Mouse (Mus musculus): Measurements from ENCODE around the gene Trappc10. TPM values are rescaled to one million over a fixed set of nuclear protein-coding genes. Genes with fewer than 3 reads are reported as not detected.

The Trappc10 gene
- polyA plus RNA-seq, 1 experiment from 2014 or later: 3.3 TPM

DNA sequence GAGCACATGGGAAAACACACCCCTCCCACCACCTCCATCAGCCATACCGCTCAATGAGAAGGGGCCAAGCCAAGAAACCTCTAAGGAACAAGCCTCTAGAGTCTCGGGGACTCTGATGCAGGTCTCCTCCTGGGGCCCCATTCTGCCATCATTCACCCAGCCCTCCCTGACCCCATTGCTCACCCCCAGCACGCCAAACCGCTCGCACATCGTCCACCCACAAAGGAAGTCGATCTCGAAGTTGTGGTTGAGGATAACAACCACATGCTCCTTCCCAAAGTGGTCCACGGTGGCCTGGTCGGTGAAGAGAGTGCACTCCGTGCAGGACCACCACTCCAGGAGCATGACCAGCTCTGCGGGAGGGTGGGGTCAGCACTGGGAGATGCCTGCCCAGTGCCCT is 40.4 kb upstream of the Trappc10 start:
- H3K4me2 ChIP-seq (ENCODE audit: low read depth, low read length): no peak overlapping the region
- no peak overlapping the region for H3K27ac ChIP-seq (ENCODE audit: low read length)
- H3K27me3 ChIP-seq (replicated peaks; ENCODE audit: control insufficient read depth, insufficient read depth, low read length): no peaks in the 10 kb centered on the region
- H3K36me3 ChIP-seq (ENCODE audit: control insufficient read depth, insufficient read depth, low read length): peaks cover 18% of the 10 kb centered on the region
- no peak overlapping the region for H3K4me3 ChIP-seq (ENCODE audit: low read length)
- H3K9ac ChIP-seq (ENCODE audit: low read depth, low read length): no peak overlapping the region
- peaks cover 7% of the 10 kb centered on the region; the same call in 1 of the 2 replicates for H3K4me1 ChIP-seq (ENCODE audit: control insufficient read depth, insufficient read depth, low read length)
- H3K9me3 ChIP-seq (ENCODE audit: control insufficient read depth, low read length): no peaks in the 10 kb centered on the region
- ATAC-seq: no peak
- WGBS: 94% methylated on average over 12 of the region's 12 CpGs

DNA sequence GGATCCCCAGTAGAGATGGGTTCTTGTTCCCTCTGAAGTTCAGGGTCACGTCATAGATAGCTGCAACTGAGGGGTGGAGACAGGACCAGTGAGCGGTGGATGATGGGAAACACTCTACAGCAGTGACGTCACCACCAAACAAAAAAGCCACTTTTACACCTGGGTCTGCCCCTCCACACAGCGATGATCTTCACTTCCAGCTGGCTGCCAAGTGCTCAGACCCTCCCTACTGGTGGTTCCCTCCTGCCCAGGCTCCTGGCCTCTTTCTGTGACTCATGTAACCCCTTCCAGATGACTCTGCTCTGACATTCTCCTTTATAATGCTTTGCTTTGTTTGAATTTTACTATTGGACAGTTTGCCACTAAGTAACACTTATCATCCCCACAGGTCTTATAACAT is 38.0 kb upstream of the Trappc10 start:
- WGBS: 89% methylated on average over 4 of the region's 4 CpGs
- no peak overlapping the region for H3K4me3 ChIP-seq (ENCODE audit: low read length)
- H3K4me1 ChIP-seq (ENCODE audit: control insufficient read depth, insufficient read depth, low read length): peaks cover 1% of the 10 kb centered on the region; the same call in 1 of the 2 replicates
- no peak overlapping the region for H3K9ac ChIP-seq (ENCODE audit: low read depth, low read length)
- H3K27ac ChIP-seq (ENCODE audit: low read length): no peak overlapping the region
- H3K4me2 ChIP-seq (ENCODE audit: low read depth, low read length): no peak overlapping the region
- H3K36me3 ChIP-seq (ENCODE audit: control insufficient read depth, insufficient read depth, low read length): peaks cover 21% of the 10 kb centered on the region
- ATAC-seq: no peak
- H3K27me3 ChIP-seq (replicated peaks; ENCODE audit: control insufficient read depth, insufficient read depth, low read length): no peaks in the 10 kb centered on the region
- no peaks in the 10 kb centered on the region for H3K9me3 ChIP-seq (ENCODE audit: control insufficient read depth, low read length)

- H3K4me1 ChIP-seq (ENCODE audit: control insufficient read depth, insufficient read depth, low read length): no peaks in the 10 kb centered on the region
- no peak overlapping the region for H3K4me3 ChIP-seq (ENCODE audit: low read length)
- 90% methylated on average over 9 of the region's 9 CpGs for WGBS
- no peak overlapping the region for H3K4me2 ChIP-seq (ENCODE audit: low read depth, low read length)
- no peak overlapping the region for H3K9ac ChIP-seq (ENCODE audit: low read depth, low read length)
- H3K27me3 ChIP-seq (replicated peaks; ENCODE audit: control insufficient read depth, insufficient read depth, low read length): no peaks in the 10 kb centered on the region
- H3K27ac ChIP-seq (ENCODE audit: low read length): no peak overlapping the region
- H3K9me3 ChIP-seq (ENCODE audit: control insufficient read depth, low read length): no peaks in the 10 kb centered on the region
- H3K36me3 ChIP-seq (ENCODE audit: control insufficient read depth, insufficient read depth, low read length): peaks cover 10% of the 10 kb centered on the region; the same call in 1 of the 2 replicates
- no peak for ATAC-seq
These were observed 36.0 kb upstream of the Trappc10 start for GRCm38 (mm10) chr10:78280486-78280885.

GRCm38 (mm10) chr10:78279210-78279609 is 34.8 kb upstream of the Trappc10 start:
- ATAC-seq: peak; percentile 27; the same call in 1 of the 2 replicates
- H3K4me3 ChIP-seq (ENCODE audit: low read length): no peak overlapping the region
- H3K4me1 ChIP-seq (ENCODE audit: control insufficient read depth, insufficient read depth, low read length): no peaks in the 10 kb centered on the region
- H3K9me3 ChIP-seq (ENCODE audit: control insufficient read depth, low read length): no peaks in the 10 kb centered on the region
- H3K27ac ChIP-seq (ENCODE audit: low read length): no peak overlapping the region
- 48% methylated on average over 8 of the region's 8 CpGs for WGBS
- H3K27me3 ChIP-seq (replicated peaks; ENCODE audit: control insufficient read depth, insufficient read depth, low read length): no peaks in the 10 kb centered on the region
- H3K36me3 ChIP-seq (ENCODE audit: control insufficient read depth, insufficient read depth, low read length): peaks cover 10% of the 10 kb centered on the region; the same call in 1 of the 2 replicates
- H3K9ac ChIP-seq (ENCODE audit: low read depth, low read length): no peak overlapping the region
- H3K4me2 ChIP-seq (ENCODE audit: low read depth, low read length): no peak overlapping the region

DNA sequence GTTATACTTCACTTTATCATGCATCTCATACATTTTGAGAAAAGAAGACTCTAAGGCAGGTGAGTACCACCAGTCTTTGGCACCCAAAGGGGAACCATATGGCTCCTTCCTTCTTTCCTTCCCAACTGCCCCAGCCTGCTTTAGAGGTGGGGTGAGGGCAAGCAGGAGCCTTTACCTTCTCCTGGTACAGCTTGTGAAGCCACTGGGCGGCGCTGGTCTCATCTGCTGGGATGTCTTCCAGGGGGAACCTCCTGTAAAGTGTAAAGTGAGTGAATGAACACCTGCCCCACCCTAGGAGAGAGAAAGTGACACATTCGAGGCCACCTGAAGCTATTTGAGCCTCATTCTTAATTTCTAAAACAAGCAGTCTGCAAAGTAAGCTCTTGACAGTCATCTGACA is 33.4 kb upstream of the Trappc10 start:
- H3K27me3 ChIP-seq (replicated peaks; ENCODE audit: control insufficient read depth, insufficient read depth, low read length): no peaks in the 10 kb centered on the region
- H3K9me3 ChIP-seq (ENCODE audit: control insufficient read depth, low read length): no peaks in the 10 kb centered on the region
- H3K9ac ChIP-seq (ENCODE audit: low read depth, low read length): no peak overlapping the region
- no peak overlapping the region for H3K27ac ChIP-seq (ENCODE audit: low read length)
- no peak for ATAC-seq
- H3K4me3 ChIP-seq (ENCODE audit: low read length): no peak overlapping the region
- 74% methylated on average over 3 of the region's 3 CpGs for WGBS
- H3K4me1 ChIP-seq (ENCODE audit: control insufficient read depth, insufficient read depth, low read length): peaks cover 4% of the 10 kb centered on the region; the same call in 1 of the 2 replicates
- no peak overlapping the region for H3K4me2 ChIP-seq (ENCODE audit: low read depth, low read length)
- H3K36me3 ChIP-seq (ENCODE audit: control insufficient read depth, insufficient read depth, low read length): peaks cover 7% of the 10 kb centered on the region; the same call in 1 of the 2 replicates

DNA sequence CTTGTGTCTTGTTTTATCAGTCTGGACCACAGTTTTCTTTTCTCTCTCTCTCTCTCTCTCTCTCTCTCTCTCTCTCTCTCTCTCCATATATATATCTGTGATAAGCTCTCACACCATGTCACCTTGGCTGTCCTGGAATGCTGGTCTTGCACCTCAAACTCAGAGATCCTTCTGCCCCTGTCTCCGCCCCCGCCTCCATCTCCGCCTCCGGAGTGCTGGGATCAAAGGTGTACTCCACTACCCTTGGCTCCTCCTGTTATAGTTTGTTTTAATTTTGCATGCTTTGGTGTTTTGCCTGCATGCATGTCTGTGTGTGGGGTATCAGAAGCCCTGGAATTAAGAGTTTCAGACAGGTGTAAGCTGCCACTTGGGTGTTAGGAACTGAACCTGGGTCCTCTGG is 31.8 kb upstream of the Trappc10 start:
- no peak overlapping the region for H3K4me3 ChIP-seq (ENCODE audit: low read length)
- H3K27me3 ChIP-seq (replicated peaks; ENCODE audit: control insufficient read depth, insufficient read depth, low read length): no peaks in the 10 kb centered on the region
- H3K27ac ChIP-seq (ENCODE audit: low read length): no peak overlapping the region
- no peak overlapping the region for H3K9ac ChIP-seq (ENCODE audit: low read depth, low read length)
- H3K9me3 ChIP-seq (ENCODE audit: control insufficient read depth, low read length): no peaks in the 10 kb centered on the region
- ATAC-seq: no peak
- 0 out of 2 replicates have a peak, but pooled peaks cover 2% of the 10 kb centered on the region for H3K36me3 ChIP-seq (ENCODE audit: control insufficient read depth, insufficient read depth, low read length)
- no peak overlapping the region for H3K4me2 ChIP-seq (ENCODE audit: low read depth, low read length)
- peaks cover 5% of the 10 kb centered on the region; the same call in 1 of the 2 replicates for H3K4me1 ChIP-seq (ENCODE audit: control insufficient read depth, insufficient read depth, low read length)
- 84% methylated on average over 4 of the region's 4 CpGs for WGBS

GRCm38 (mm10) chr10:78272932-78273331 is 28.5 kb upstream of the Trappc10 start:
- no peaks in the 10 kb centered on the region for H3K36me3 ChIP-seq (ENCODE audit: control insufficient read depth, insufficient read depth, low read length)
- no peak overlapping the region for H3K4me2 ChIP-seq (ENCODE audit: low read depth, low read length)
- H3K27me3 ChIP-seq (replicated peaks; ENCODE audit: control insufficient read depth, insufficient read depth, low read length): no peaks in the 10 kb centered on the region
- ATAC-seq: peak; percentile 53
- H3K9ac ChIP-seq (ENCODE audit: low read depth, low read length): no peak overlapping the region
- no peaks in the 10 kb centered on the region for H3K9me3 ChIP-seq (ENCODE audit: control insufficient read depth, low read length)
- peaks cover 5% of the 10 kb centered on the region; the same call in 1 of the 2 replicates for H3K4me1 ChIP-seq (ENCODE audit: control insufficient read depth, insufficient read depth, low read length)
- H3K27ac ChIP-seq (ENCODE audit: low read length): no peak overlapping the region
- 27% methylated on average over 9 of the region's 9 CpGs for WGBS
- H3K4me3 ChIP-seq (ENCODE audit: low read length): no peak overlapping the region

GRCm38 (mm10) chr10:78265881-78266280 is 21.4 kb upstream of the Trappc10 start:
- Histone ChIP-seq H3K4me3 (ENCODE audit: low read length) (no peak overlapping the region), H3K27ac (ENCODE audit: low read length) (no peak overlapping the region), H3K36me3 (ENCODE audit: control insufficient read depth, insufficient read depth, low read length) (no peaks in the 10 kb centered on the region), H3K9me3 (ENCODE audit: control insufficient read depth, low read length) (no peaks in the 10 kb centered on the region), H3K4me2 (ENCODE audit: low read depth, low read length) (no peak overlapping the region), H3K27me3 (replicated peaks; ENCODE audit: control insufficient read depth, insufficient read depth, low read length) (no peaks in the 10 kb centered on the region), H3K4me1 (ENCODE audit: control insufficient read depth, insufficient read depth, low read length) (no peaks in the 10 kb centered on the region), H3K9ac (ENCODE audit: low read depth, low read length) (no peak overlapping the region)
- 0 out of 2 replicates have a peak, but pooled peaks have one; percentile 27 for ATAC-seq
- WGBS: 56% methylated on average over 3 of the region's 3 CpGs

GRCm38 (mm10) chr10:78264735-78265134 is 20.3 kb upstream of the Trappc10 start:
- ATAC-seq: no peak

More at GRCm38 (mm10) chr10:78264735-78265134, 20.3 kb upstream of the Trappc10 start:
- Histone ChIP-seq H3K4me2 (ENCODE audit: low read depth, low read length) (no peak overlapping the region), H3K9me3 (ENCODE audit: control insufficient read depth, low read length) (no peaks in the 10 kb centered on the region), H3K9ac (ENCODE audit: low read depth, low read length) (no peak overlapping the region), H3K27ac (ENCODE audit: low read length) (no peak overlapping the region), H3K4me3 (ENCODE audit: low read length) (no peak overlapping the region), H3K27me3 (replicated peaks; ENCODE audit: control insufficient read depth, insufficient read depth, low read length) (no peaks in the 10 kb centered on the region), H3K36me3 (ENCODE audit: control insufficient read depth, insufficient read depth, low read length) (no peaks in the 10 kb centered on the region), H3K4me1 (ENCODE audit: control insufficient read depth, insufficient read depth, low read length) (no peaks in the 10 kb centered on the region)
- 70% methylated on average over 3 of the region's 3 CpGs for WGBS
